Mouse (Mus musculus) midbrain, embryonic 16.5 days (tissue): ENCODE results near the gene Nhlh2. TPM values are rescaled to one million over a fixed set of nuclear protein-coding genes. Genes with fewer than 3 reads are reported as not detected.

ENCODE experiments used
- ATAC-seq: fragments of 200-750 bp; cut with Nextera tagmentation; 2 replicates; pipeline ENCODE4 v1.8.0; 2017; ENCODE audit warnings: moderate TSS enrichment
- H3K27ac ChIP-seq: fragments of 300-500 bp; sonication (generic); 2 replicates; pipeline ENCODE4 v1.5.1; 2014; ENCODE audit warnings: mild to moderate bottlenecking, low read length, mixed read lengths
- H3K27me3 ChIP-seq: fragments of 300-500 bp; sonication (generic); 2 replicates; pipeline ENCODE4 v1.6.1; 2014; ENCODE audit warnings: low read depth, low read length, mixed read lengths; ENCODE audit not compliant: control insufficient read depth, insufficient read depth
- H3K36me3 ChIP-seq: fragments of 300-500 bp; sonication (generic); 2 replicates; pipeline ENCODE4 v1.6.1; 2014; ENCODE audit warnings: mild to moderate bottlenecking, low read length, moderate library complexity, mixed read lengths; ENCODE audit not compliant: control insufficient read depth, insufficient read depth
- H3K4me1 ChIP-seq: fragments of 300-500 bp; sonication (generic); 2 replicates; pipeline ENCODE4 v1.6.1; 2014; ENCODE audit warnings: mild to moderate bottlenecking, low read length, mixed read lengths; ENCODE audit not compliant: control insufficient read depth, insufficient read depth
- H3K4me2 ChIP-seq: fragments of 300-500 bp; sonication (generic); 2 replicates; pipeline ENCODE4 v1.6.1; 2014; ENCODE audit warnings: mild to moderate bottlenecking, low read length, mixed read lengths
- H3K4me3 ChIP-seq: fragments of 300-500 bp; sonication (generic); 2 replicates; pipeline ENCODE4 v1.5.1; 2014; ENCODE audit warnings: low read depth, mild to moderate bottlenecking, low read length, moderate library complexity, mixed read lengths
- H3K9ac ChIP-seq: fragments of 300-500 bp; sonication (generic); 2 replicates; pipeline ENCODE4 v1.6.1; 2014; ENCODE audit warnings: low read depth, low read length, mixed read lengths
- H3K9me3 ChIP-seq: fragments of 300-500 bp; sonication (generic); replicated peaks from 2 replicates; pipeline ENCODE4 v1.6.1; 2014; ENCODE audit warnings: mild to moderate bottlenecking, low read length, mixed read lengths; ENCODE audit not compliant: control insufficient read depth, poor library complexity, severe bottlenecking
- WGBS: fragments of 180-500 bp; shearing (Covaris S2); extraction: QIAGEN DNeasy Blood & Tissue Kit; methylation state at CpG from one replicate; pipeline ENCODE4 v1.1.7; 2014; 5-methylcytosine and 5-hydroxymethylcytosine counted together
- polyA plus RNA-seq: library from polyadenylated mRNA; unstranded; fragments of >200 nt; fragmentation: Nextera tagmentation; extraction: Ambion mirVana; gene quantifications from 2 replicates; pipeline ENCODE4 v1.2.1, GENCODE M21; 2015

Nhlh2 gene
- polyA plus RNA-seq, 1 experiment from 2014 or later, result 27.2 TPM

GRCm38 (mm10) chr3:102041632-102042031, 31.8 kb downstream of the Nhlh2 start:
- no peak for ATAC-seq

GRCm38 (mm10) chr3:102045071-102045470, 35.2 kb downstream of the Nhlh2 start:
- Histone ChIP-seq H3K27me3 (no peaks in the 10 kb centered on the region), H3K4me1 (0 out of 2 replicates have a peak, but pooled peaks cover 3% of the 10 kb centered on the region), H3K36me3 (no peaks in the 10 kb centered on the region), H3K27ac (no peak overlapping the region), H3K4me3 (no peak overlapping the region), H3K4me2 (no peak overlapping the region), H3K9me3 (no peaks in the 10 kb centered on the region), H3K9ac (no peak overlapping the region)
- no peak for ATAC-seq
- 37% methylated on average over 3 of the region's 3 CpGs for WGBS

More at GRCm38 (mm10) chr3:102041632-102042031, 31.8 kb downstream of the Nhlh2 start:
- no peak overlapping the region for H3K27ac ChIP-seq
- 90% methylated on average over 4 of the region's 4 CpGs for WGBS
- no peak overlapping the region for H3K4me3 ChIP-seq
- no peaks in the 10 kb centered on the region for H3K4me1 ChIP-seq
- H3K9ac ChIP-seq, result no peak overlapping the region
- no peak overlapping the region for H3K4me2 ChIP-seq
- no peaks in the 10 kb centered on the region; the same call in 1 of the 2 replicates for H3K9me3 ChIP-seq
- H3K36me3 ChIP-seq, result no peaks in the 10 kb centered on the region
- no peaks in the 10 kb centered on the region for H3K27me3 ChIP-seq

- no peak for ATAC-seq
- 0 out of 2 replicates have a peak, but pooled peaks cover 3% of the 10 kb centered on the region for H3K4me1 ChIP-seq
- no peak overlapping the region for H3K4me2 ChIP-seq
- H3K27me3 ChIP-seq, result no peaks in the 10 kb centered on the region
- H3K36me3 ChIP-seq, result no peaks in the 10 kb centered on the region
- H3K4me3 ChIP-seq, result no peak overlapping the region
- H3K9me3 ChIP-seq, result no peaks in the 10 kb centered on the region
- no peak overlapping the region for H3K27ac ChIP-seq
- H3K9ac ChIP-seq, result no peak overlapping the region
- 96% methylated on average over 2 of the region's 2 CpGs for WGBS
These were observed 37.7 kb downstream of the Nhlh2 start for GRCm38 (mm10) chr3:102047532-102047931.

- H3K27ac ChIP-seq, result no peak overlapping the region; the same call in 1 of the 2 replicates
- no peaks in the 10 kb centered on the region for H3K9me3 ChIP-seq
These were observed 39.6 kb downstream of the Nhlh2 start for GRCm38 (mm10) chr3:102049207-102050104.

GRCm38 (mm10) chr3:102052036-102052435, 42.2 kb downstream of the Nhlh2 start:
- no peak overlapping the region for H3K4me2 ChIP-seq
- H3K9me3 ChIP-seq, result no peaks in the 10 kb centered on the region
- no peaks in the 10 kb centered on the region for H3K27me3 ChIP-seq
- H3K36me3 ChIP-seq, result no peaks in the 10 kb centered on the region
- H3K4me3 ChIP-seq, result no peak overlapping the region
- WGBS, result 46% methylated on average over 3 of the region's 3 CpGs
- H3K4me1 ChIP-seq, result peaks cover 10% of the 10 kb centered on the region
- H3K27ac ChIP-seq, result no peak overlapping the region
- ATAC-seq, result no peak
- no peak overlapping the region for H3K9ac ChIP-seq

More at GRCm38 (mm10) chr3:102049207-102050104, 39.6 kb downstream of the Nhlh2 start:
- Histone ChIP-seq H3K4me1 (peaks cover 6% of the 10 kb centered on the region; the same call in 1 of the 2 replicates), H3K4me3 (no peak overlapping the region), H3K36me3 (no peaks in the 10 kb centered on the region), H3K9ac (no peak overlapping the region), H3K4me2 (no peak overlapping the region), H3K27me3 (no peaks in the 10 kb centered on the region)
- ATAC-seq, result 0 out of 2 replicates have a peak, but pooled peaks have one; percentile 42
- WGBS, result 58% methylated on average over 14 of the region's 14 CpGs

- Histone ChIP-seq H3K4me1 (peaks cover 10% of the 10 kb centered on the region), H3K36me3 (no peaks in the 10 kb centered on the region), H3K4me3 (no peak overlapping the region), H3K27me3 (no peaks in the 10 kb centered on the region), H3K27ac (no peak overlapping the region), H3K9me3 (no peaks in the 10 kb centered on the region), H3K4me2 (no peak overlapping the region), H3K9ac (no peak overlapping the region)
- 14% methylated on average over 8 of the region's 8 CpGs for WGBS
- ATAC-seq, result no peak
These were observed 43.4 kb downstream of the Nhlh2 start for GRCm38 (mm10) chr3:102053293-102053692.

- Histone ChIP-seq H3K4me2 (no peak overlapping the region), H3K9me3 (no peaks in the 10 kb centered on the region), H3K27me3 (no peaks in the 10 kb centered on the region), H3K36me3 (no peaks in the 10 kb centered on the region), H3K9ac (no peak overlapping the region), H3K4me3 (no peak overlapping the region), H3K4me1 (peaks cover 7% of the 10 kb centered on the region), H3K27ac (0 out of 2 replicates have a peak overlapping the region, but pooled peaks have one; percentile 17)
- 9% methylated on average over 4 of the region's 4 CpGs for WGBS
- ATAC-seq, result no peak
These were observed 46.0 kb downstream of the Nhlh2 start for GRCm38 (mm10) chr3:102055878-102056277.

- Histone ChIP-seq H3K4me3 (no peak overlapping the region), H3K9me3 (no peaks in the 10 kb centered on the region), H3K27me3 (no peaks in the 10 kb centered on the region), H3K27ac (no peak overlapping the region), H3K4me1 (peaks cover 3% of the 10 kb centered on the region; the same call in 1 of the 2 replicates), H3K36me3 (no peaks in the 10 kb centered on the region), H3K9ac (no peak overlapping the region), H3K4me2 (no peak overlapping the region)
- WGBS, result 75% methylated on average over 6 of the region's 6 CpGs
- no peak for ATAC-seq
These were observed 50.2 kb downstream of the Nhlh2 start for GRCm38 (mm10) chr3:102060065-102060464.
